Mouse (Mus musculus) cerebellum, adult 2 months (tissue): ENCODE results near the gene Tbc1d10c.

ENCODE experiments used
- CTCF ChIP-seq: fragments of 200-500 bp; IDR thresholded peaks from 2 replicates; pipeline ENCODE4 v1.5.1; 2011; ENCODE audit warnings: low read depth, mild to moderate bottlenecking, control low read depth, low read length, moderate library complexity, borderline replicate concordance; ENCODE audit not compliant: insufficient read depth
- POLR2A ChIP-seq: fragments of 200-500 bp; IDR thresholded peaks from 2 replicates; pipeline ENCODE4 v1.6.1; 2011; ENCODE audit warnings: low read length, control low read depth, borderline replicate concordance; ENCODE audit not compliant: insufficient read depth

DNA sequence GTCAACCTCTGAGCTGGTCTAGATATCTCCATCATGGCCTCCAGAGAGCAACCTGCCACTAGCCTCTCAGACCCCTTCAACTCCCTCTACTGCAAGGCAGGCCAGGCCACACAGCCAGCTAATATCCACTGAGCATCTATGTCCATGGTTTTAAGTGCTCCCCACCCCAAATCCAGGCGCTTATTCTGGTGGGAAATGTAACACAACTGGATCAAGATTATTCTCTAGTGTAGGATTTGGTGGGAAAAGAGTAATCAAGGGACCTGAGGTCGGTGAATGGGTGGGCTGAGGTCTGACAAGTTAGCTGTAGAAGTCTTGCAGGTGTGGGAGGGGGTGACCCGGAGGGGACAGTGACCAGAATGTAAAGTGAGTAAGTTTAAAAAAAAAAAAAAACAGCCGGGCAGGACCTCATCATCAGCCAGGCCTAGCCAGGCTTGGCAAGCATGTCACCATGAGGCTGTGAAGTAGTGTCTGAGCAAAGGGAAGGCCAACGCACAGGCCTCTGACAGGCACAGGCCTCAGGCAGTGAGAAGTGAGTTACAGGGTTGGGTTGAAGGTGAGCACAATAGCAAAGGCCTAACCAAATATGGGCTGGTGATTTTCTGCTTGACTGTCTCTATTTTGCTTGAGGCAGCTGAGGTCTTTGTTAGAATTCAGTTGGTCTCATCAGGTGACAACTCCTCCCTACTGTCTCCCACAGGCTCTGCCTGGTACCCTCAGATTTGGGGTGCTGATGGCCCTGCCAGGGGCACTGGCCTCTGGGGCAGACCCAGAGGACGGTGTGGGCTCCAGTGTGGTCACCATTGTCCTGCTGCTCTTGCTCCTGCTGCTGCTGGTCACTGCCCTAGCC, 35.6 kb downstream of the Tbc1d10c start:
- no peak for TF ChIP-seq POLR2A
- no peak for TF ChIP-seq CTCF
